ENCODE assay signal across 16 mouse cellular contexts in the genomic region with DNA sequence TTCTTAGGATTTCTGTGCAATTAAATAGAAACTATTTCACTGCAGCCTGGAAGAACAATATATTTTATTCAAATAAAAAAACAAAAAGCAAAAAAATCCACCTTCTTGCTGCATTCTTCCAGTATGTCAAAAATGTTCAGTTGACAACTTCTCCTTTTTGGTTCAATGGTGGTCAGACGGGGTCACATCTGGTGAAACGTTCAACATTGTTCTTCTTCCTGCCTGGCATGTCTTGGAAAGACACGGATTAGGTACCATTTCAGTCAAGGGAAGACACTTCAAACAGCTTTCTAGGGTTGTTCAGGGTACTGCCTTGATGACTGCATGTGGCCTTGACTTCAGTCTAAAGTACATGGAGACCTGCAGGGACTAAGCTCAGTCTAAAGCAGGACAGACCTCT.
"Had no signal": no experiment of that assay in that cellular context is flagged by ENCODE, and none has a peak within 500 bp of the region (broad histone marks: within the 10 kb centered on the region; RNA-seq: fewer than 3 reads in every experiment).

No protein-coding gene starts in this region.

- H3K27ac ChIP-seq: layer of hippocampus, adult 2 months; limb, embryonic 12.5 days; limb, embryonic 15.5 days; liver, embryonic 14.5 days; macrophage; neural tube, embryonic 12.5 days had no signal

- H3K36me3 ChIP-seq: limb, embryonic 12.5 days; limb, embryonic 15.5 days; neural tube, embryonic 12.5 days had no signal

- ATAC-seq: liver, postnatal 0 days; lung, postnatal 0 days had no signal

- H3K4me1 ChIP-seq: limb, embryonic 15.5 days; megakaryocyte, embryonic 14.5 days; neural tube, embryonic 12.5 days had no signal

- DNase-seq: kidney, adult 11 months; kidney, adult 9 months; kidney, postnatal 14 days; layer of hippocampus, adult 9-11 months; liver, postnatal 0 days; lung, embryonic 14.5 days; midbrain, embryonic 14.5 days; thymus, postnatal 36 days had no signal

- H3K4me3 ChIP-seq: layer of hippocampus, adult 2 months; limb, embryonic 12.5 days; limb, embryonic 15.5 days; megakaryocyte, embryonic 14.5 days; neural tube, embryonic 12.5 days had no signal

- H3K27me3 ChIP-seq: limb, embryonic 12.5 days; limb, embryonic 15.5 days; megakaryocyte, embryonic 14.5 days; neural tube, embryonic 12.5 days had no signal
